Mouse (Mus musculus): ENCODE measurements around the gene Amn. TPM values are rescaled to one million over a fixed set of nuclear protein-coding genes. Genes with fewer than 3 reads are reported as not detected.
A peak's percentile ranks its signal among the peaks of the same experiment; 100 is the strongest.

The Amn gene
- polyA plus RNA-seq, 1 experiment from 2014 or later, result 2.9 TPM

DNA sequence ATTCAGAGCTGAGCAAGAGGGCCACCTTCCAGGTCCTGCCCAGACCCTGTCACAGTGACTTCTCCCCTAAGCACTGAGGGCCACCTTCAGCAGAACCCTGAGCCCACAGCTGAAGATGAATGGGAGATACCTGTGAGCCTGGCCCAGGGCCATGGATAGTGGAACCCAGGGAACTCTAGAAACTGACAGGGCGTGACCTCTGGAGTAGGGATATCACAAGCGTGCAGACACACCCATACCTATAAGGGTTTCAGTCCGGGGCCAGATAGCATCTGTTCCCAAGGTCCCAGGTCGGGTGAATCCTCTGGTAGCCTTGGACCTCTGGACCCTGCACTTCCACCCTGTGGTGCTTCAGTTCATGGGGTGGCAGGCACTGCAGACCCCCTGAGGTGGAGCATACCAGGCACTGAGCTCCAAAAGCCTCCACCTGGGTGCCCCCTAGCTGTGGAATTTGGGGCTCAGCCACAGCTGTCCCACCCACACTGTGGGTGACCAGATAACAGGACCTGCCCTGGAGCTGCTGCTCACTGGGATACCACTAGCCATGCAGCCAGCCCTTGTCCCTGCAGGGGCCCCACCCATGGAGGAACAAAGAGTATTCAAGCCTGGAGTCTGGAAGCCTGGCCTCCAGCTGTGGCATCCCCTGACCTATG lies 3.1 kb upstream of the Amn start:
- 68% methylated on average over 4 of the region's 4 CpGs for WGBS
- peaks cover 18% of the 10 kb centered on the region for H3K36me3 ChIP-seq
- H3K4me1 ChIP-seq, result peaks cover 11% of the 10 kb centered on the region
- no peaks in the 10 kb centered on the region for H3K9me3 ChIP-seq
- H3K4me2 ChIP-seq, result no peak overlapping the region
- no peak overlapping the region for H3K4me3 ChIP-seq
- no peak overlapping the region for H3K27ac ChIP-seq (replicated peaks)
- H3K9ac ChIP-seq, result no peak overlapping the region
- peaks cover 40% of the 10 kb centered on the region for H3K27me3 ChIP-seq (replicated peaks)
- ATAC-seq (ENCODE audit: extremely low read depth, insufficient number of reproducible peaks, low FRiP score, low TSS enrichment), result no peak

DNA sequence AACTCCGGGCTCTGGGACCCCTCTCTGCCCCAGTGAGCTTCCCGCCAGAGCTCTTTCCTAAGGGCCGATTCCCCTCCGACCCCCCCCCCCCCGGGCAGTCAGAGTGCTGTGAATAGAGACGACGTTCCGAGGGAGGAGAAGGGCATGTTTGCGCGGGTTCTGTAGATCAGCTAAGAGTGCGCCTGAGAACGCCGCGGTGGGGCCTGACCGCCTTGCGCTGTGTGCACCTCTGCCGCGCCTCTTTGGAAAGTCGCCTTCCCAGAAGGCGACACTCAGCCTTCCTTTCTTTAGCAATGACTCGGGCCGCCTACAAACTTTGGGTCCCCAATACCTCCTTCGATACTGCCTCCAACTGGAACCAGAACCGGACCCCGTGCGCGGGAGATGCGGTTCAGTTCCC lies 511 bp downstream of the Amn start:
- no peak for ATAC-seq (ENCODE audit: extremely low read depth, insufficient number of reproducible peaks, low FRiP score, low TSS enrichment)
- Histone ChIP-seq H3K9me3 (no peaks in the 10 kb centered on the region), H3K4me1 (peaks cover 31% of the 10 kb centered on the region), H3K27ac (replicated peaks) (no peak overlapping the region), H3K9ac (0 out of 2 replicates have a peak overlapping the region, but pooled peaks have one; percentile 7), H3K27me3 (replicated peaks) (peaks cover 76% of the 10 kb centered on the region), H3K36me3 (no peaks in the 10 kb centered on the region), H3K4me2 (peak overlapping the region; percentile 47), H3K4me3 (peak overlapping the region; percentile 24)
- WGBS, result 4% methylated on average over 28 of the region's 28 CpGs

DNA sequence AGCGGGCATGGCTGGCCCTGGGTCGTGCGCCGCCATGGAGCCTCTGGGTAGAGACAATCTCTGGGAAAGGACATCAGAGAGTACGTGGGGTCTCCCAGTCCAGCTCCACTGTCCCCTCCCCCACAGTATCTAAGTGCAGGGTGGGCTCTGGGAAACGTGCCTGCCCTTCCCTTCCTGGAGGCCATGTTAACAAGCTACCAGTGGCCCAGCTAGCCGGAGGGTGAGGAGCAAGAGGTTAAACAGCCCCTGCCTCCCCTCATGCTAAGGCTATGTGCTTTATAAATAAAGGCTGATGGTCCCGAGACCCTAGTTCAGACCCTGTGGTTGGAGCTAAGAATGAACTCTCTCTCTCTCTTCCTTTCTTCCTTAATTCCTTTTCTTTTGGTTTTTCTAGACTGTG lies 1.1 kb downstream of the Amn start:
- WGBS, result 16% methylated on average over 8 of the region's 8 CpGs
- Histone ChIP-seq H3K27ac (replicated peaks) (no peak overlapping the region), H3K4me3 (no peak overlapping the region), H3K4me1 (peaks cover 31% of the 10 kb centered on the region), H3K9ac (no peak overlapping the region), H3K36me3 (no peaks in the 10 kb centered on the region), H3K9me3 (no peaks in the 10 kb centered on the region), H3K27me3 (replicated peaks) (peaks cover 82% of the 10 kb centered on the region), H3K4me2 (peak overlapping the region; percentile 47)
- no peak for ATAC-seq (ENCODE audit: extremely low read depth, insufficient number of reproducible peaks, low FRiP score, low TSS enrichment)

DNA sequence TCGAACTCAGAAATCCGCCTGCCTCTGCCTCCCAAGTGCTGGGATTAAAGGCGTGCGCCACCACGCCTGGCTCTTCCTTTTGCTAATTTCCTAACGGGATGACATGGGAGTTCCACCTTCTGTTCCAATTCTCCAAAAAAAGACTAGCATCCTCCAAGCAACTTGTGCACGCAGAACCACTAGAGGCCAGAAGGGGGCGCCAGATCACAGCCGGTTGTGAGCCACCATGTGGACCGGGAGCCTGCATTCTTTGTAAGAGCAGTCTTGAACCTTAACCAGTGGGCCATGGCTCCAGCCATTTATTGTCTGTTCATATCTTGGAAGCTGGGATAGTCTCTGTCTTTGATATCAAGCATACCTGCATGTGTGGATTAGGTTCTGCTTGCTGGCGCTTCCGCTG lies 1.5 kb downstream of the Amn start:
- WGBS, result 19% methylated on average over 12 of the region's 12 CpGs
- Histone ChIP-seq H3K27ac (replicated peaks) (no peak overlapping the region), H3K4me3 (no peak overlapping the region), H3K36me3 (no peaks in the 10 kb centered on the region), H3K27me3 (replicated peaks) (peaks cover 86% of the 10 kb centered on the region), H3K9me3 (no peaks in the 10 kb centered on the region), H3K9ac (no peak overlapping the region), H3K4me1 (peaks cover 31% of the 10 kb centered on the region), H3K4me2 (no peak overlapping the region)
- no peak for ATAC-seq (ENCODE audit: extremely low read depth, insufficient number of reproducible peaks, low FRiP score, low TSS enrichment)

DNA sequence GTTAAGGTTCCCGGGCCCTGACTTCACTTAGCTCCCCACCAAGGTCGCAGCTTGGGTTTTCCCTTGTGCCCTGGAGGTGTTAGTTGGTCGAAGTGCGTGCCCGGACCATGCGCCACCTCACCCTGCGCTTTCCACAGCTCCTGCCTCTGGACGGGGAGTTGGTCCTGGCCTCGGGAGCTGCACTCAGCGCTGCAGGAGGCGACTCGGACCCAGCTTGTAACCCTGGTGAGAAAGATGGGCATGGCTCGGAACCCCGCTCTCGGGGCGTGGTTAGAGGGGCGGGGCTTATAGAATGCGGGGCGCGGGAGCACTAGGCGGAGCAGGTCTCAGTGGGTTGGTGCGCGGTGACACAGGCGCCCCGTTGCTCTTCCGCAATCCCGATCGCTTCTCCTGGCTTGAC lies 3.1 kb downstream of the Amn start:
- H3K27ac ChIP-seq (replicated peaks), result no peak overlapping the region
- peaks cover 87% of the 10 kb centered on the region for H3K27me3 ChIP-seq (replicated peaks)
- H3K4me2 ChIP-seq, result peak overlapping the region; percentile 83
- no peak for ATAC-seq (ENCODE audit: extremely low read depth, insufficient number of reproducible peaks, low FRiP score, low TSS enrichment)
- WGBS, result 4% methylated on average over 28 of the region's 28 CpGs
- peaks cover 31% of the 10 kb centered on the region for H3K4me1 ChIP-seq
- H3K9me3 ChIP-seq, result peaks cover 3% of the 10 kb centered on the region; the same call in 1 of the 2 replicates
- H3K36me3 ChIP-seq, result no peaks in the 10 kb centered on the region
- H3K9ac ChIP-seq, result peak overlapping the region; percentile 77; the same call in 1 of the 2 replicates
- H3K4me3 ChIP-seq, result peak overlapping the region; percentile 53

DNA sequence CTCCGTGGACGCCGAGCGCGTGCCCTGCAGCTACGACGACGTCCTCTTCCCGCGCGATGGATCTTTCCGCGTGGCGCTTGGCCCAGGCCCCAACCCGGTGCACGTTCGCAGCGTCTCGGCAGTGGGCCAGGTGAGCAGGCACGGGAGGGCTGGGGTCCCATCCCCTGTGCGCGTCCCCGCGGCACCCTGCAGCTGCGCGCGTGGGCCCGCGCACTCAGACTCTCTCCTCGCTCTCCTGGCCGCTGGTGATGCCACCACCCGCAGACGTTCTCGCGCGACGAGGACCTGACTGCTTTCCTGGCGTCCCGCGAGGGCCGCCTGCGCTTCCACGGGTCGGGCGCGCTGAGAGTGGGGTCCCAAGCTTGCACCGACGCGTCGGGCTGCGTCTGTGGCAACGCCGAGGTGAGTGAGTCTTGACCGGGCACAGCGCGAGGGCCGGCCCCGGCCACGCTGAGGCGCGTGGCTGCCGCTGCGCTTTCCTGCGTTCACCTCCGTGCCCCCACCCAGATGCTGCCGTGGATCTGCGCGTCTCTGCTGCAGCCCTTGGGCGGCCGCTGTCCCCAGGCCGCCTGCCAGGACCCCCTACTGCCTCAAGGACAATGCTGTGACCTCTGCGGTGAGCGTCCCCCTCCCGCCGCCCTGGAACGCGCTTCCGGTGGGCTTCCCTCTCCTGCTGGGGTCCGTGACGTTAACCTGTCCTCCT lies 3.7 kb downstream of the Amn start:
- Histone ChIP-seq H3K9me3 (peaks cover 5% of the 10 kb centered on the region; the same call in 1 of the 2 replicates), H3K36me3 (no peaks in the 10 kb centered on the region), H3K4me3 (peak overlapping the region; percentile 53), H3K27me3 (replicated peaks) (peaks cover 81% of the 10 kb centered on the region), H3K4me1 (peaks cover 31% of the 10 kb centered on the region), H3K27ac (replicated peaks) (no peak overlapping the region), H3K9ac (peak overlapping the region; percentile 77), H3K4me2 (peak overlapping the region; percentile 83)
- ATAC-seq (ENCODE audit: extremely low read depth, insufficient number of reproducible peaks, low FRiP score, low TSS enrichment), result no peak; the same call in 1 of the 2 replicates
- 5% methylated on average over 80 of the region's 80 CpGs for WGBS

DNA sequence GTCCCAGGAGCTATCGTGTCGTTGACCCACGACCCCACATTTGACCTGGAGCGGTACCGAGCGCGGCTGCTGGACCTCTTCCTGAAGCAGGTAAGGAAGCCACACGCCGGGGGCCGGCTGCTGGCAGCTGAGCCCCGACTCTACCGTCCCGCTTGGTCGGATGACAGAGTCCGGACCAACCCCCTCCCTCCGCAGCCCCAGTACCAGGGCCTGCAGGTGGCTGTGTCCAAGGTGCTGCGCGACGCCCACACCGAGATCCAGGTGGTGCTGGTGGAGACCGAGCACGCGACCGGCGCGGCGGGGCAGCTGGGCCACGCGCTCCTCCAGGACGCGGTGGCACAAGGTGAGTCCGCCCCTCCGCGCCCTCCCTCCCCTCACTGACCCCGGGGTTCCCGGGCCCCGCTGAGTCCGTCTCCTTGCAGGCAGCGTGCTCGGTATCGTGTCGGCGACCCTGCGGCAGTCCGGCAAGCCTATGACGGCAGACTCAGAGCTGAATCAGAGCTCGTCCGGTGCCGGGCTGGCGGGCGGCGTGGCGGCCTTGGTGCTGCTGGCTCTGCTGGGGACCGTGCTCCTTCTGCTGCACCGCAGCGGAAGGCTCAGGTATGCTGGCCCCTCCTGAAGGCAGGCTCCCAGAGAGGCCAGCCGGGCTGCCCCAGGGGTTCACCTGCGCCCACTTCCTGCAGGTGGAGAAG lies 4.4 kb downstream of the Amn start:
- Histone ChIP-seq H3K4me1 (peaks cover 31% of the 10 kb centered on the region), H3K27me3 (replicated peaks) (peaks cover 74% of the 10 kb centered on the region), H3K4me2 (peak overlapping the region; percentile 83), H3K9me3 (peaks cover 5% of the 10 kb centered on the region; the same call in 1 of the 2 replicates), H3K9ac (peak overlapping the region; percentile 77), H3K4me3 (peak overlapping the region; percentile 53), H3K27ac (replicated peaks) (no peak overlapping the region), H3K36me3 (no peaks in the 10 kb centered on the region)
- under 1% methylated on average over 58 of the region's 58 CpGs for WGBS
- no peak for ATAC-seq (ENCODE audit: extremely low read depth, insufficient number of reproducible peaks, low FRiP score, low TSS enrichment)

DNA sequence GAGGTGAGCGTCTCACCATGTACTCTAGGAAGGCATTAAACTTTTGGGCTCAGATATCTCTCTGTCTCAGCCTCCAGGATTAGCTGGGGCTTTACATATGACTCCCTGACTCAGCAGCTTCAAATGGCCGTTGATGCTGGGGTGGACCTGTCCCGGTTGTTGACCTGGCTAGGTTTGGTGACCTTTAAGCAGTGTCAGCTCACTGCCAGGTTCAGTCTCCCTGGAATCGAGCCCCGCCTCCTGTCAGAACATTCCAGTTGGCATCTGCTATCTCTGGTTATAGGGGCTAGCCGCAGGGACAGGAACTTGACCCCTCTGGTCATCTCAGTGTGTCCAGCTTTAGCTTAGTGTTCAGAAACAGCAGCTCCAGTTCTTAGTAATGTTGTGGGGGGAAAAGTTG lies 5.5 kb downstream of the Amn start:
- H3K27ac ChIP-seq (replicated peaks), result no peak overlapping the region
- H3K9me3 ChIP-seq, result peaks cover 5% of the 10 kb centered on the region; the same call in 1 of the 2 replicates
- H3K9ac ChIP-seq, result no peak overlapping the region
- no peak overlapping the region for H3K4me3 ChIP-seq
- H3K4me2 ChIP-seq, result no peak overlapping the region
- no peaks in the 10 kb centered on the region for H3K36me3 ChIP-seq
- peaks cover 24% of the 10 kb centered on the region for H3K4me1 ChIP-seq
- ATAC-seq (ENCODE audit: extremely low read depth, insufficient number of reproducible peaks, low FRiP score, low TSS enrichment), result no peak
- H3K27me3 ChIP-seq (replicated peaks), result peaks cover 63% of the 10 kb centered on the region
- WGBS, result 38% methylated on average over 6 of the region's 6 CpGs

DNA sequence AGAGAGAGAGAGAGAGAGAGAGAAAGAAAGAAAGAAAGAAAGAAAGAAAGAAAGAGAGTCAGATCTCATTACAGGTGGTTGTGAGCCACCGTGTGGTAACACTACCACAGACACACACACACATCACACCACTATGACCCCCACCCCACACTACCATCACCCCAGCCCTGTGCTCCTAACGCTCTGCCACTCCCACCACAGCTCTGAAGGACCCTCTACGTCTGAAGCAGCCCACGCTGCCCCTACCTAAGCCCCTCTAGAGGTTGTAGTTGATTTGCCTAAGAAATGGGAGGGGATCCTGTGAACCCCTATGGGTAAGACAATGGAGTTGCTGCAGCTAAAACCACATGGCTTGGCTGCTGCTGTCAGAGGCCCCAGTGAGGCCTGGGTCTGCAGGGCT lies 12.7 kb downstream of the Amn start:
- H3K4me2 ChIP-seq, result no peak overlapping the region
- H3K4me3 ChIP-seq, result no peak overlapping the region
- no peaks in the 10 kb centered on the region for H3K36me3 ChIP-seq
- no peak for ATAC-seq (ENCODE audit: extremely low read depth, insufficient number of reproducible peaks, low FRiP score, low TSS enrichment)
- 0 out of 2 replicates have a peak, but pooled peaks cover 7% of the 10 kb centered on the region for H3K27me3 ChIP-seq (replicated peaks)
- 74% methylated on average over 4 of the region's 4 CpGs for WGBS
- no peak overlapping the region for H3K9ac ChIP-seq
- no peak overlapping the region for H3K27ac ChIP-seq (replicated peaks)
- peaks cover 5% of the 10 kb centered on the region; the same call in 1 of the 2 replicates for H3K9me3 ChIP-seq
- H3K4me1 ChIP-seq, result peaks cover 17% of the 10 kb centered on the region

DNA sequence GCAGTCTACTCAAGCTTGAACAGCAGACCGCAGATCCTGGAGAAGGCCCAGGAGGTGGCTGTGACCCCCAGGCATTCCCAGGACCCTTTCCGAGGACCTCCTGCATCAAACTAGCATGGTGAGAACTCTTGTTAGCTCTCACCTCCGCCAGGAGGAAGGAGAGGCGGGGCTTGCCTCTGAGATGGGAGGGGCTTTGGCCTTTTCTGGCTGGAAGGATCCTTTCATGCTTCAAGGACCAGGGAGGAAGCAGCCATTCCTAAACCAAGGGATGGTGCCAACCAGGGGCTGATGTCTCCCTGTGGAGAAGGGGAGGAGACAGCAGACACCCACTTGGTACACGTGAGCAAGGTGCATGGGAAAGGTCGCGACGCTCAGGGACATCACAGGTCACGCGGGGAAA lies 13.6 kb downstream of the Amn start:
- Histone ChIP-seq H3K4me2 (peak overlapping the region; percentile 54), H3K4me1 (peaks cover 17% of the 10 kb centered on the region), H3K9me3 (no peaks in the 10 kb centered on the region), H3K36me3 (no peaks in the 10 kb centered on the region), H3K9ac (peak overlapping the region; percentile 44; the same call in 1 of the 2 replicates), H3K27ac (replicated peaks) (no peak overlapping the region), H3K27me3 (replicated peaks) (0 out of 2 replicates have a peak, but pooled peaks cover 7% of the 10 kb centered on the region), H3K4me3 (peak overlapping the region; percentile 29)
- ATAC-seq (ENCODE audit: extremely low read depth, insufficient number of reproducible peaks, low FRiP score, low TSS enrichment), result no peak
- 26% methylated on average over 10 of the region's 10 CpGs for WGBS

DNA sequence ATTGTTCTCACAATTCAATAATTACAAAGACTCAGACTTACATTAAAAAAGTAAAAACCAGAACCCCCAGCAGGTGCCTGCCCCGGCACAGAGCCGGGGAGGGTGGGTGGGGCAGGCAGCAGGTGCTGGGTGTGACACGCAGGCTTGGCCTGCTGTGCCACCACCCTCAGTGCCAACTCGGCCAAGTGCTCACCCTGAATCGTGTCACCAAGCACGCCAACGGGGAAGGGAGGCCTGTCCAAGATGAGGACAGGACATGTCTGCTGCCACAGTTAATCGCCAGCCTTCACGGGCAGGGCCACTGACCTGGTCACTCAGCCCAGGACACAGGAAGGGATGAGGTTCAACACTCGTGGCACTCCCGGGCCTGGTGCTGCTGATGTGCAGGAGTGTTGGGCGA lies 22.1 kb downstream of the Amn start:
- H3K27me3 ChIP-seq (replicated peaks), result no peaks in the 10 kb centered on the region
- H3K4me2 ChIP-seq, result no peak overlapping the region
- peaks cover 83% of the 10 kb centered on the region for H3K36me3 ChIP-seq
- no peaks in the 10 kb centered on the region for H3K4me1 ChIP-seq
- ATAC-seq (ENCODE audit: extremely low read depth, insufficient number of reproducible peaks, low FRiP score, low TSS enrichment), result no peak
- no peak overlapping the region for H3K4me3 ChIP-seq
- H3K9me3 ChIP-seq, result no peaks in the 10 kb centered on the region
- no peak overlapping the region for H3K27ac ChIP-seq (replicated peaks)
- no peak overlapping the region for H3K9ac ChIP-seq
- 90% methylated on average over 12 of the region's 12 CpGs for WGBS
